Mouse (Mus musculus) neutrophil, adult 59 days (primary cell): ENCODE results near the gene Bad. TPM values are rescaled to one million over a fixed set of nuclear protein-coding genes. Genes with fewer than 3 reads are reported as not detected.

ENCODE experiments used
- total RNA-seq, 2 experiments: library from RNA; stranded (reverse); gene quantifications; 1 replicate in 1 of 2; 2 replicates in 1 of 2; pipeline ENCODE4 v1.2.4; 2023

Gene Bad
- total RNA-seq, 2 experiments from 2014 or later, result 22.5 to 31.9 TPM

Other genes with a start within 250 kb of the Bad start
- gene Rps6ka4, start 101.2 kb upstream of the Bad start, total RNA-seq, result 10 to 100 TPM; 30.7 to 41.0 TPM
- gene Ccdc88b, start 83.7 kb upstream of the Bad start, total RNA-seq, result 100 to 1,000 TPM; 122 to 137 TPM
- 100 to 1,000 TPM in 1 of 2 experiments, 10 to 100 TPM in 1; 89.2 to 104 TPM for gene Trmt112, start 32.2 kb upstream of the Bad start, total RNA-seq
- 1,000 to 10,000 TPM; 1,318 to 1,395 TPM for gene Prdx5, start 31.8 kb upstream of the Bad start, total RNA-seq
- gene Esrra, start 20.0 kb upstream of the Bad start, total RNA-seq, result 10 to 100 TPM; 40.5 to 45.9 TPM
- gene Catsperz, start 16.5 kb upstream of the Bad start, total RNA-seq, result not detected
- gene Kcnk4, start 7.3 kb upstream of the Bad start, total RNA-seq, result not detected
- gene Gpr137, start 619 bp downstream of the Bad start, total RNA-seq, result 10 to 100 TPM; 23.9 to 26.6 TPM
- gene Ppp1r14b, start 33.1 kb downstream of the Bad start, total RNA-seq, result 10 to 100 TPM; 42.9 to 43.5 TPM
- 10 to 100 TPM; 23.2 to 25.2 TPM for gene Plcb3, start 34.6 kb downstream of the Bad start, total RNA-seq
- 10 to 100 TPM; 28.2 to 28.8 TPM for gene Fkbp2, start 38.6 kb downstream of the Bad start, total RNA-seq
- gene Vegfb, start 45.8 kb downstream of the Bad start, total RNA-seq, result 1 to 10 TPM; 7.4 to 8.1 TPM
- 10 to 100 TPM; 20.8 to 24.7 TPM for gene Dnajc4, start 50.7 kb downstream of the Bad start, total RNA-seq
- gene Nudt22, start 54.3 kb downstream of the Bad start, total RNA-seq, result 10 to 100 TPM; 12.2 to 15.9 TPM
- gene Trpt1, start 54.3 kb downstream of the Bad start, total RNA-seq, result 1 to 10 TPM; 2.3 to 2.9 TPM
- 100 to 1,000 TPM; 233 TPM for gene Fermt3, start 77.6 kb downstream of the Bad start, total RNA-seq
- 10 to 100 TPM; 45.6 to 53.6 TPM for gene Stip1, start 98.1 kb downstream of the Bad start, total RNA-seq
- 1 to 10 TPM; 2.6 to 2.9 TPM for gene Macrod1, start 114.9 kb downstream of the Bad start, total RNA-seq
- not detected for gene Flrt1, start 163.9 kb downstream of the Bad start, total RNA-seq